10 mouse cellular contexts compared by ENCODE assay signal in genomic region chr7:81132851-81133279, GRCm38 (mm10). TPM values are rescaled to one million over a fixed set of nuclear protein-coding genes. Genes with fewer than 3 reads are reported as not detected.
DNase-seq lines count a peak whose midpoint lies in the region; ATAC-seq lines count a peak whose summit lies in the region.
"Had no signal": no experiment of that assay in that cellular context is flagged by ENCODE, and none has a peak within 500 bp of the region (broad histone marks: within the 10 kb centered on the region; RNA-seq: fewer than 3 reads in every experiment).

No protein-coding gene starts in this region.

- peak; percentile 41 for DNase-seq in midbrain, embryonic 10.5 days (ENCODE audit: low spot score)
- DNase-seq in midbrain, embryonic 11.5 days (ENCODE audit: low spot score, missing footprints) = no peak
- peak; percentile 77 for DNase-seq in gastrocnemius, postnatal 25 days
- DNase-seq in ovary, postnatal 36 days (ENCODE audit: low spot score) = peak; percentile 60

- no peak overlapping the region for H3K9ac ChIP-seq in midbrain, embryonic 11.5 days (ENCODE audit: low read length)
- no peak overlapping the region for H3K9ac ChIP-seq in kidney, embryonic 15.5 days
- no peak overlapping the region for H3K9ac ChIP-seq in forebrain, embryonic 16.5 days (replicated peaks; ENCODE audit: low read depth, low read length)
- H3K9ac ChIP-seq in forebrain, embryonic 12.5 days = no peak overlapping the region

- peaks cover 5% of the 10 kb centered on the region for H3K9me3 ChIP-seq in midbrain, embryonic 10.5 days (replicated peaks)
- no peaks in the 10 kb centered on the region for H3K9me3 ChIP-seq in midbrain, embryonic 11.5 days (ENCODE audit: control insufficient read depth, low read length)
- no peaks in the 10 kb centered on the region for H3K9me3 ChIP-seq in kidney, embryonic 15.5 days (replicated peaks)
- no peaks in the 10 kb centered on the region for H3K9me3 ChIP-seq in forebrain, embryonic 16.5 days (ENCODE audit: control insufficient read depth, low read length)
- no peaks in the 10 kb centered on the region for H3K9me3 ChIP-seq in forebrain, embryonic 12.5 days

- no peak for ATAC-seq in midbrain, embryonic 11.5 days (ENCODE audit: low FRiP score)
- peak; percentile 74 for ATAC-seq in kidney, embryonic 15.5 days (replicated peaks; ENCODE audit: low FRiP score)
- ATAC-seq in forebrain, embryonic 16.5 days = no peak
- no peak for ATAC-seq in megakaryocyte, adult 5-6 weeks (ENCODE audit: poor library complexity, severe bottlenecking)
- ATAC-seq in forebrain, embryonic 12.5 days (ENCODE audit: low FRiP score) = no peak

- 5% methylated on average over 2 of the region's 2 CpGs for WGBS in midbrain, embryonic 10.5 days
- WGBS in midbrain, embryonic 11.5 days = 7% methylated on average over 2 of the region's 2 CpGs
- 9% methylated on average over 2 of the region's 2 CpGs for WGBS in kidney, embryonic 15.5 days
- 29% methylated on average over 2 of the region's 2 CpGs for WGBS in forebrain, embryonic 16.5 days
- 12% methylated on average over 2 of the region's 2 CpGs for WGBS in forebrain, embryonic 12.5 days

- H3K36me3 ChIP-seq in midbrain, embryonic 10.5 days = no peaks in the 10 kb centered on the region
- no peaks in the 10 kb centered on the region for H3K36me3 ChIP-seq in midbrain, embryonic 11.5 days (ENCODE audit: control insufficient read depth, insufficient read depth, low read length)
- H3K36me3 ChIP-seq in kidney, embryonic 15.5 days = no peaks in the 10 kb centered on the region
- H3K36me3 ChIP-seq in forebrain, embryonic 16.5 days (ENCODE audit: control insufficient read depth, insufficient read depth) = no peaks in the 10 kb centered on the region
- no peaks in the 10 kb centered on the region for H3K36me3 ChIP-seq in forebrain, embryonic 12.5 days (replicated peaks)

- H3K27me3 ChIP-seq in midbrain, embryonic 10.5 days (ENCODE audit: low read depth, poor library complexity, severe bottlenecking) = no peaks in the 10 kb centered on the region
- no peaks in the 10 kb centered on the region for H3K27me3 ChIP-seq in midbrain, embryonic 11.5 days (ENCODE audit: control insufficient read depth, insufficient read depth, low read length)
- no peaks in the 10 kb centered on the region for H3K27me3 ChIP-seq in kidney, embryonic 15.5 days
- H3K27me3 ChIP-seq in forebrain, embryonic 16.5 days (replicated peaks; ENCODE audit: control insufficient read depth, insufficient read depth, low read length) = no peaks in the 10 kb centered on the region
- no peaks in the 10 kb centered on the region for H3K27me3 ChIP-seq in forebrain, embryonic 12.5 days

- H3K27ac ChIP-seq in midbrain, embryonic 10.5 days (replicated peaks) = peak overlapping the region; percentile 64
- H3K27ac ChIP-seq in midbrain, embryonic 11.5 days (ENCODE audit: low read depth, low read length) = no peak overlapping the region
- peak overlapping the region; percentile 52 for H3K27ac ChIP-seq in kidney, embryonic 15.5 days
- H3K27ac ChIP-seq in forebrain, embryonic 16.5 days (ENCODE audit: low read length) = no peak overlapping the region
- H3K27ac ChIP-seq in forebrain, embryonic 12.5 days = no peak overlapping the region

- no peak overlapping the region for H3K4me3 ChIP-seq in midbrain, embryonic 10.5 days
- no peak overlapping the region for H3K4me3 ChIP-seq in midbrain, embryonic 11.5 days (ENCODE audit: low read depth, low read length)
- H3K4me3 ChIP-seq in kidney, embryonic 15.5 days (replicated peaks) = no peak overlapping the region
- H3K4me3 ChIP-seq in forebrain, embryonic 16.5 days (replicated peaks; ENCODE audit: low read length) = no peak overlapping the region
- no peak overlapping the region for H3K4me3 ChIP-seq in forebrain, embryonic 12.5 days (replicated peaks)

- H3K4me2 ChIP-seq in midbrain, embryonic 11.5 days = no peak overlapping the region
- no peak overlapping the region for H3K4me2 ChIP-seq in kidney, embryonic 15.5 days
- no peak overlapping the region for H3K4me2 ChIP-seq in forebrain, embryonic 16.5 days (ENCODE audit: low read length)
- H3K4me2 ChIP-seq in forebrain, embryonic 12.5 days = no peak overlapping the region

- H3K4me1 ChIP-seq in midbrain, embryonic 10.5 days = peaks cover 34% of the 10 kb centered on the region
- H3K4me1 ChIP-seq in midbrain, embryonic 11.5 days (ENCODE audit: control insufficient read depth, insufficient read depth, low read length) = peaks cover 4% of the 10 kb centered on the region
- peaks cover 41% of the 10 kb centered on the region for H3K4me1 ChIP-seq in kidney, embryonic 15.5 days
- H3K4me1 ChIP-seq in forebrain, embryonic 16.5 days (replicated peaks; ENCODE audit: control insufficient read depth, insufficient read depth, low read length) = no peaks in the 10 kb centered on the region
- H3K4me1 ChIP-seq in forebrain, embryonic 12.5 days = peaks cover 15% of the 10 kb centered on the region

RNA-seq across cellular contexts. Expression of gene Slc28a1, which starts 18.3 kb away (rescaled TPM):
- polyA plus RNA-seq in midbrain, embryonic 10.5 days (2016; fragmentation: Nextera tagmentation; extraction: Ambion mirVana) = 0.05 TPM in 1 of 2 replicates, not detected in the other
- 0.06 and 0.07 TPM in 2 replicates for polyA plus RNA-seq in midbrain, embryonic 11.5 days (2014; fragmentation: Nextera tagmentation; extraction: Ambion mirVana)
- total RNA-seq in gastrocnemius, postnatal 25 days (2021) = under 1 TPM; 0.19 to 0.20 TPM
- 0.13 and 0.49 TPM in 2 replicates for polyA plus RNA-seq in kidney, embryonic 15.5 days (2015; fragmentation: Nextera tagmentation; extraction: Ambion mirVana)
- polyA plus RNA-seq in forebrain, embryonic 16.5 days (2015; fragmentation: Nextera tagmentation; extraction: Ambion mirVana) = not detected in 2 replicates
- not detected in 2 replicates for total RNA-seq in megakaryocyte, adult 5-6 weeks (2015)
- total RNA-seq in megakaryocyte, adult 5-6 weeks (2017) = not detected in 2 replicates
- not detected in 2 replicates for polyA plus RNA-seq in forebrain, embryonic 12.5 days (2016; fragmentation: Nextera tagmentation; extraction: Ambion mirVana)
- total RNA-seq: layer of hippocampus, postnatal 25 days had no signal
- polyA plus RNA-seq: neural tube, embryonic 14.5 days had no signal

Comparison
In these comparisons a context has a peak if more than half of its experiments do, and no peak if none do; other contexts are left out.
1. H3K27ac ChIP-seq: peak in midbrain, embryonic 10.5 days (single experiment) and kidney, embryonic 15.5 days (single experiment); none in midbrain, embryonic 11.5 days (single experiment), forebrain, embryonic 16.5 days (single experiment) and forebrain, embryonic 12.5 days (single experiment).